Mouse (Mus musculus): ENCODE data around the gene Kctd18.
"Not testable (repeated sequence)": the region's sequence is repeated elsewhere in the genome, so short reads cannot be mapped to it uniquely, and the experiment has no call there.

The Kctd18 gene

DNA sequence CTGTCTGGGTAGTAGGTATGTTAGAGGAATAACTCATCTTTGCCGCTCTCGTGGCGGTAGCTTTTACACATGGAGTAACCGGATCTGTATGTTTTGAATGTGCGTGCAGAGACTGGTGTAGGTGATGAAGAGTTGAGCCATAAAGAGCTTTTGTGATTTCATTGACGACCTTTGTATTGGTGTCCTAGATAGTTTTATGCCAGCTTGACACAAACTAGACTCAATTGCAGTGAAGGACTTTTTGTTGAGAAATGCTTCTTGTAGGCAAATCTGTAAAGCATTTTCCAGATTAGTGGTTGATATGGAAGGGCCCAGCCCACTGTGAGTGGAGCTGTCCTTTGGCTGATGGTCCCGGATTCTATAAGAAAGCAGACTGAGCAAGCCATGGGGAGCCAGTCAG is at the start of gene Kctd18:
Kctd18 (minus strand) TSS at position 101 of the 400 bp plus-strand sequence.
- no peaks in the 10 kb centered on the region for H3K27me3 ChIP-seq (ENCODE audit: control insufficient read depth, insufficient read depth, low read length, poor library complexity, severe bottlenecking)
- DNase-seq (ENCODE audit: low read depth, low spot score) = no peak
- H3K36me3 ChIP-seq (ENCODE audit: control insufficient read depth, insufficient read depth, low read length, poor library complexity, severe bottlenecking) = no peaks in the 10 kb centered on the region

DNA sequence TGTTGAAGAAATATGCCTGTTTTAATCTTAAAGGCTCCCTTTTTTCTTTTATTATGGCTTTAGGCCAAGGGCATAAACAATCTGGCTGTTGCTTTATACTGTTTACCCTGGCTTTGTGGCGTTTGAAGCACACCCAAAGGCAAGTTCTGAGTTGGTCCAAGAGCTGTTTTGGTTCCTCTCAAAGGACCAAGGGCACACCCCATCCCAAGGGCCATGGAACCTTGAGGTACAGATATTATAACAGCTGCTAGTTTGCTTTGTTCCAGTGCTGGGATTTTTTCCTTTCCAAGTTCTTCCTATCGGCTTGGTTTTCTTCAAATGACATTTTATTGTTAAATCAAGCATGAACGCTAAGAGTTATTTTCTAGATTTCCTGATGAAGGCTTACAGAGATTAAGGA is 46.9 kb upstream of the Kctd18 start:
- Histone ChIP-seq H3K36me3 (ENCODE audit: control insufficient read depth, insufficient read depth, low read length, poor library complexity, severe bottlenecking) (no peaks in the 10 kb centered on the region), H3K27me3 (ENCODE audit: control insufficient read depth, insufficient read depth, low read length, poor library complexity, severe bottlenecking) (no peaks in the 10 kb centered on the region)
- no peak for DNase-seq (ENCODE audit: low read depth, low spot score)

DNA sequence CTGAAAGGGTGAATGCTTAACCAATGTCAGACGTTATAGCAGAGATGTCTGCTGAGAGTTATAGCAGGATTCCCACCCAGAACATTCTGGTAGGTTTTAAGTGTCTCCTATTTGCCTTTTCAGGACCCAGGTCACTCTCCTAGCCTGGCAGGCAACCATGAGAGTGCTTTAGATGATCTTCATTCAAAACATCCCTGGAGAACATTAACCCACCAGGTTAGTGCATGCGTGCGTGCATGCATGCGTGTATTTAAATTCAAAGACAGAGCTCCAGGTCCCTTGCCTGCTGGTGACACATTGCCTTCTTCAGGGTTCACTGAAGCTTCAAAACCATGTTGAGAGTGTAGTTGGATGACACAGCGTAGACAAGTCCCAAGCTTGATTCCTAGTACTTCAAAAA is 46.4 kb upstream of the Kctd18 start:
- Histone ChIP-seq H3K27me3 (ENCODE audit: control insufficient read depth, insufficient read depth, low read length, poor library complexity, severe bottlenecking) (no peaks in the 10 kb centered on the region), H3K36me3 (ENCODE audit: control insufficient read depth, insufficient read depth, low read length, poor library complexity, severe bottlenecking) (no peaks in the 10 kb centered on the region)
- DNase-seq (ENCODE audit: low read depth, low spot score) = no peak

DNA sequence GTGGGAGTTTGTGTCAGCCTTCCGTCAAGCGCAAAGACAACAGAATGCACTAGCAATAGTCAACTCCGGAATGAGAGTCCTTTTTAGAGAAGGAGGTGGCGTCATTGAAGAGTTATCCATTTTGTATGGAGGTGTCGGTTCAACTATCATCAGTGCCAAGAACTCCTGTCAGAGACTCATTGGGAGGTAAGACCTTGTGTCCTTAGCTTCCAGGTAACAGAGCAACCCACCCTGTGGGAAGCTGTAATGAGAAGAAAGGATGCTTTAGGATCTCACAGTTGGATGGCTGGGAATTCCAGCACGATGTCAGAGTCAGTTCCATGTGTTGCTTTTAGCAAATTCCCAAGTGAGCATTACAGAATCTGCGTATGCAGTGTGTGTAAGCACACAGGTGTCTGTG is 43.4 kb upstream of the Kctd18 start:
- DNase-seq (ENCODE audit: low read depth, low spot score) = no peak
- no peaks in the 10 kb centered on the region for H3K27me3 ChIP-seq (ENCODE audit: control insufficient read depth, insufficient read depth, low read length, poor library complexity, severe bottlenecking)
- H3K36me3 ChIP-seq (ENCODE audit: control insufficient read depth, insufficient read depth, low read length, poor library complexity, severe bottlenecking) = no peaks in the 10 kb centered on the region

DNA sequence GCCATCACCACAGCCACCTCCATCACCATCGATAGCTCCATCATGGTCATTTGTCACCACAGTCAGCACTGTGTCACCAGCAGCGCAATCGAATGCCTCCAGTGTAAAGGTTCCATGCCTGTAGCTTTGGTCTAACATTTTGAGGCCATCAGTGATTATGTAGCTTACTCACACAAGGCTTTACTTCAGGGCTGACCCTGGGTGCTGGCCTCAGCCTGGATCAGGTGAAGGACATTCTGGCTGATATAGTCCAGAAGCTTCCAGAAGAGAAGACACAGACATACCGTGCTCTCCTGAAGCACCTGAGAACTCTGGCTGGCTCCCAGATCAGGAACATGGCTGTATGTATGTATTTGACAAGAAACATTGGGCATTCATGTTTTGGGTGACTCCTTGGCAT is 40.1 kb upstream of the Kctd18 start:
- no peaks in the 10 kb centered on the region for H3K36me3 ChIP-seq (ENCODE audit: control insufficient read depth, insufficient read depth, low read length, poor library complexity, severe bottlenecking)
- no peaks in the 10 kb centered on the region for H3K27me3 ChIP-seq (ENCODE audit: control insufficient read depth, insufficient read depth, low read length, poor library complexity, severe bottlenecking)
- DNase-seq (ENCODE audit: low read depth, low spot score) = no peak

DNA sequence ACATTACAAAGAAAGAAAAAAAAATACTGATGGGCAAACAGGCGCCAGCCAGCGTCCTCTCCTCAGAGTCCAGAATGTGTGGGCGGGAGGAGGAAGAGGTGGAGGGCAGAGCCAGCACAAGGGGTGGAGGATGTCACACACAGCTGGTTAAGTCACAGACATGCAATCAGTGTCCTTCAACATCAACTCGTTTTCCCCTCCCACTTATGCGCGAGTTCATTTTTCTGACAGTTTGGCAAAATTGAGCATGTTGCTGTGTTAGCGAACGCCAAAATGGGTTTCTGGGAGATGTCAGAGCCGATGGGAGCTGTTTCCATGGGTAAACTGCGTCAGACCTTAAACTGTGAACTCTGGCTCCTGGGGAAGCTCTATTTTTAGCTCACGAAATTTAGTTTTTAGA is 38.2 kb upstream of the Kctd18 start:
- Histone ChIP-seq H3K27me3 (ENCODE audit: control insufficient read depth, insufficient read depth, low read length, poor library complexity, severe bottlenecking) (no peaks in the 10 kb centered on the region), H3K36me3 (ENCODE audit: control insufficient read depth, insufficient read depth, low read length, poor library complexity, severe bottlenecking) (no peaks in the 10 kb centered on the region)
- DNase-seq (ENCODE audit: low read depth, low spot score) = no peak

DNA sequence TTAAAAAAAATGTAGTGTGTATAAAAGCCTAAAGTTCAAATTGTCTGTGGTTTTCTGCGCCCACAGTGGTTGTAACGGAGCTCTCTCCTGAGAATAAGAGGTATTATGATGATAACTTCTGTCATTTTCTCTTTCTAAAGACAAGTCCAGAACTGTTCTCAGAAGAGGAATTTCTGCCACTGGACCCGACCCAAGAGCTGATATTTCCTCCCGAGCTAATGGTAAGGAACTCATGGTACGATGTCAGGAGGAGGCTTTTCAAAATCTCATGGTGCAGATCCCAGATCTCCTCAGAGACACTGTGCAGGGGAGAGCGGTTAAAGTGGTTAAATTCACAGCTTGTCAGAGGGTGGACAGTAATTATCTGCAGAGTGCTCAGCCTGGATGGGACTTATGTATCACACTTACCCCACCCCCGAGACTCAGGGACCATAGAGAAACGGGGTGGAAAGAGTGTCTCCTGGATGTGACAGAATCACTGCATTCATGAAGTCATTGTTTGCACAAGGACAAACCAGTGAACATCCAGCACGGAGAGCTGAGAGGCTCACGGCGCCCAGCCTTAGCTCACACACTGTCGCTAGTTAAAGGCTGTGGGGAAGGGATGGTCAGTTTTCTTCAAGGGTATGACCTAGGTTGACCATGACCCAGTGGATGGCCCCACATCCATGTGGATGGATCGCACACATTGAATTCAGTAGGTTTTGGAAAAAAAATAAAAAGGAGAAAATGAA is 37.5 kb upstream of the Kctd18 start:
- H3K36me3 ChIP-seq (ENCODE audit: control insufficient read depth, insufficient read depth, low read length, poor library complexity, severe bottlenecking) = no peaks in the 10 kb centered on the region
- no peak for DNase-seq (ENCODE audit: low read depth, low spot score)

DNA sequence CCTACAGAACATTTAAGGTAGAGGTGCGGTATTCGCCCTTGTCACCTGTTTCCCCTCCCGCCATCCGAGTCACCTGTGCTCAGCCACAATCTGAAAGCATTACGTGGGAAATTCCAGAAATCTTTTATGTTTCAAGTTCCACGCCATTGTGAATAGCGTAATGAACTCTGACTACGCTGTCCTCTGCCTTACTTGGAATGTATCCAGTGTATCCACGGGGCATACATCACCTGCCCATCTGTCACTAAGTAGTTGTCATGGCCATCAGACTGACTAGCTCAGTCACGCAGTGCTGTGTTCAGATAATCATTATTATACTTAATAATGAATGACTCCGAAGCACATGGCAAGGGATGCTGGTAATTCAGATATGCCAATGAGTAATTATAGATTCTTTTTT is 36.8 kb upstream of the Kctd18 start:
- DNase-seq (ENCODE audit: low read depth, low spot score) = no peak
- Histone ChIP-seq H3K36me3 (ENCODE audit: control insufficient read depth, insufficient read depth, low read length, poor library complexity, severe bottlenecking) (no peaks in the 10 kb centered on the region), H3K27me3 (ENCODE audit: control insufficient read depth, insufficient read depth, low read length, poor library complexity, severe bottlenecking) (no peaks in the 10 kb centered on the region)

More for the DNA sequence above, 37.5 kb upstream of the Kctd18 start:
- H3K27me3 ChIP-seq (ENCODE audit: control insufficient read depth, insufficient read depth, low read length, poor library complexity, severe bottlenecking) = no peaks in the 10 kb centered on the region

DNA sequence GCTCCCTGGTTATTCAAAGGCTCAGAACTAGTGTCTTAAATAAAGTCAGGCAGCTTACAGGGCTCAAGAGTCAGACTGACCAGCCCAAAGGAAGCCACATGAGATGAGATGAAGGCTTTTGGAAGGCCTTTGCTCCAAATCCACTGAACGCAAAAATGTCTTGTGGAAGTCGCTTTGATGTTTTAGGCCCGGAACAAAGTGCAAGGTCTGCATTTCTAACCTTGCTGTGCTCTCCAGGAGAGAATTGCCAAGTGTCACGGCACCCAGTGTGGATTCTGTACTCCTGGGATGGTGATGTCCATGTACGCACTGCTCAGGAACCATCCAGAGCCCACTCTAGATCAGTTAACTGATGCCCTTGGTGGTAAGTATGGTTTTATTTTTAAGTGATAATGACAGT is 30.4 kb upstream of the Kctd18 start:
- DNase-seq (ENCODE audit: low read depth, low spot score) = no peak
- Histone ChIP-seq H3K27me3 (ENCODE audit: control insufficient read depth, insufficient read depth, low read length, poor library complexity, severe bottlenecking) (no peaks in the 10 kb centered on the region), H3K36me3 (ENCODE audit: control insufficient read depth, insufficient read depth, low read length, poor library complexity, severe bottlenecking) (no peaks in the 10 kb centered on the region)

DNA sequence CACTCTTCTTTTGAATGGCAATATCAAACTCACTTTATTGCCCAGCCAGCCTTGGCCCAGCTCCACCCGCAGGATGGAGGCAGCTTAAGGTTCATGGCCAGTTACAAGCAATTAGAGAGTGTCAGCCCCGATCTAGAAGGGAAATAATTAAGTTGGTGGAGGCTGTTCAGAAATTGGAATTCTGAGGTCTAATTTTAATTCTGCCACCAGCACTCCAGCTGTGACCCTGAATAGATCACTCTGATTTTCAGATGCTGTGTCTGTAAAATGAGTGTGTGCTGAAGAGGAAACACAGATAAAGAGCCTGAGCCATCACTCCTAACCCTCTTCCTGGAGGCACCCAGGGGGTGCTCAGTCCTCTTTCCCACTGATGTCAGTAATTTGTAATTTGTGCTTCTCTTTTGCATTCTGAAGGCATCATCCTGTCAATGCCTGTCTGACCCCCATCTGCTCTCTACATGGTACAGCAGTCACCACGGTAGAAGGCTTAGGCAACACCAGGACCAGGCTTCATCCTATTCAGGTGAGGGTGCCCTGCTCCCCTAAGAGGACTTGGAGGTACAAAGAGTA is 28.1 kb upstream of the Kctd18 start:
- no peak for DNase-seq (ENCODE audit: low read depth, low spot score)
- no peaks in the 10 kb centered on the region for H3K36me3 ChIP-seq (ENCODE audit: control insufficient read depth, insufficient read depth, low read length, poor library complexity, severe bottlenecking)
- no peaks in the 10 kb centered on the region for H3K27me3 ChIP-seq (ENCODE audit: control insufficient read depth, insufficient read depth, low read length, poor library complexity, severe bottlenecking)

DNA sequence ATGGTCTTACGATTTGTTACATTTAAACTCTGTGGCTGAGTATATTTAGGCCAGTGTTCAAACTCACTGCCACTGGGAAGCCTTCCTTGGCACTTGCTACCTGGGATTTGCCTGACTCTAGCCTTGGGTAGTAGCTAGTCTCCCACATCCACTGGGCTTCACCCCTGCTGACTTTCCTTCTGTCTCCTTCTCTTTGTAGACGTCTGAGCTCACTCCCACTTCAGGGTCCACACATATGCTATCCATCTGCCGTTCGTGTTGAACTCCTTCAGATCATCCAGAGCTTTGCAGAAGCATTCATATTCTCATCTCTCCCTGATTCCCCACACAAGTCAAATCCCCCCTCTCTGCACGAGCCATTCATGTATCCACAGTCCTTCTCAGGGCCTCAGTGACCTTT is 26.8 kb upstream of the Kctd18 start:
- Histone ChIP-seq H3K36me3 (ENCODE audit: control insufficient read depth, insufficient read depth, low read length, poor library complexity, severe bottlenecking) (no peaks in the 10 kb centered on the region), H3K27me3 (ENCODE audit: control insufficient read depth, insufficient read depth, low read length, poor library complexity, severe bottlenecking) (no peaks in the 10 kb centered on the region)
- DNase-seq (ENCODE audit: low read depth, low spot score) = no peak

DNA sequence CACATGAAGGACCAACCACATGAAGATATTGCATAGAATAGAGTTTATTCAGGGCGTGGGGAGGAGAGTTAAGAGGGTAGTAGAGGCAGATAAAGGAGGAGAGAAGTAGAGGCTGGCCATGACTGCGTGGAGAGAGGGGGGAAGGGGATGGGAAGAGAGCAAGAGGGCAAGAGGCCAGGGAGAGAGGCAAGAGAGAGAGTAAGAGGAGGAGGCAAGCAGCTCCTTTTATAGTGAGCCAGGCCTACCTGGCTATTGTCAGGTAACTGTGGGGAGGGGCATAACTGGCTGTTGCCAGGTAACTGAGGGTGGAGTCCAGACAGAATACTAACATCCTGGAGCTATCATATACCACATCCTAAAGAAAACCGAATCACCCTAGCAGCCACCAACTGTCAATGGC is 26.3 kb upstream of the Kctd18 start:
- no peaks in the 10 kb centered on the region for H3K27me3 ChIP-seq (ENCODE audit: control insufficient read depth, insufficient read depth, low read length, poor library complexity, severe bottlenecking)
- no peaks in the 10 kb centered on the region for H3K36me3 ChIP-seq (ENCODE audit: control insufficient read depth, insufficient read depth, low read length, poor library complexity, severe bottlenecking)
- no peak for DNase-seq (ENCODE audit: low read depth, low spot score)

DNA sequence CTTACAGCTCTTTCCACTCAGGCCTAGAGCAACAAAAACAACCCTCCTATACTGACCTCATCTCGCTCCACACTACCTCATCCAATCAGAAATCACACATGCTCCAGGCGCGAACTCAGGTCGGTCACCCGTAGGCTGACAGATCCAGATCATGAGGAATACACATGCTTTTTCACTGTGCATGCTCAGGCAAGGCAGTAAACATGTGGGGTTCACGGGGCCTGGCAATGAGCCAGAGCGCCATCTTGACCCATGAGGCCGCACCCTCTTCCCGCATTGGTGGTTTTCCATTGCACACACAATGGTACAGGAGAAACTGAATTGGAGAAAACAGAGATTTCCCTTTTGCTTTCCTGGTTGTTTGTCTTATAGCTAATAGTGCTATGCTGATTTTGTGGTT is 18.6 kb upstream of the Kctd18 start:
- not testable (repeated sequence) for DNase-seq (ENCODE audit: low read depth, low spot score); H3K36me3 ChIP-seq (ENCODE audit: control insufficient read depth, insufficient read depth, low read length, poor library complexity, severe bottlenecking); H3K27me3 ChIP-seq (ENCODE audit: control insufficient read depth, insufficient read depth, low read length, poor library complexity, severe bottlenecking)

DNA sequence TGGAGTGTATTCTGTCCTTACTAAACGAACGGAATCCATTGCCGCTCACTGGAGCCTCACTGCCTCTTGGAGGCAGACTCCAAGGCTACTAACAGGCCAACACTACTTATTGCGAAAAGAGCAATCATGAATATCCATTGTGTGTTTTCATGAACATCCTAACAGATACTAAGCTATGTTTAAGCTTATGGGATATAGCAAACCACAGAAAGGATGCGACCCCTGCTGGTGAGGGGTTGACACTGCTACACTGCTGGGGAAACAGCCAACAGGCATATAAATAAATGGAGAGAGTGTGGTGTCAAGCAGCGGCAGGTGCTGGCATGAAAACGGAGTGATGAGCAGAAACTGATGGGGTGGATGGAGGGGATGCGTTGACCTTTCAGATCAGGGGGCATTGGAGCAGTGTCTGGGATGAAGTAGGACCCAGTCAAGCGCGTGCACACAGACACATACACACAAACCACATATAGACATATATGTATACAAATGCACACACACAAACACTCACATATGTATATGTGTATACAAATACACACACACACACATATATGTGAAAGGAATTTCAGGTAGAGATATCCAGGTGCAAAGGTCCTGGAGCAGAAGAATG is 12.5 kb upstream of the Kctd18 start:
- DNase-seq (ENCODE audit: low read depth, low spot score) = peak; percentile 72
- Histone ChIP-seq H3K27me3 (ENCODE audit: control insufficient read depth, insufficient read depth, low read length, poor library complexity, severe bottlenecking) (no peaks in the 10 kb centered on the region), H3K36me3 (ENCODE audit: control insufficient read depth, insufficient read depth, low read length, poor library complexity, severe bottlenecking) (no peaks in the 10 kb centered on the region)

DNA sequence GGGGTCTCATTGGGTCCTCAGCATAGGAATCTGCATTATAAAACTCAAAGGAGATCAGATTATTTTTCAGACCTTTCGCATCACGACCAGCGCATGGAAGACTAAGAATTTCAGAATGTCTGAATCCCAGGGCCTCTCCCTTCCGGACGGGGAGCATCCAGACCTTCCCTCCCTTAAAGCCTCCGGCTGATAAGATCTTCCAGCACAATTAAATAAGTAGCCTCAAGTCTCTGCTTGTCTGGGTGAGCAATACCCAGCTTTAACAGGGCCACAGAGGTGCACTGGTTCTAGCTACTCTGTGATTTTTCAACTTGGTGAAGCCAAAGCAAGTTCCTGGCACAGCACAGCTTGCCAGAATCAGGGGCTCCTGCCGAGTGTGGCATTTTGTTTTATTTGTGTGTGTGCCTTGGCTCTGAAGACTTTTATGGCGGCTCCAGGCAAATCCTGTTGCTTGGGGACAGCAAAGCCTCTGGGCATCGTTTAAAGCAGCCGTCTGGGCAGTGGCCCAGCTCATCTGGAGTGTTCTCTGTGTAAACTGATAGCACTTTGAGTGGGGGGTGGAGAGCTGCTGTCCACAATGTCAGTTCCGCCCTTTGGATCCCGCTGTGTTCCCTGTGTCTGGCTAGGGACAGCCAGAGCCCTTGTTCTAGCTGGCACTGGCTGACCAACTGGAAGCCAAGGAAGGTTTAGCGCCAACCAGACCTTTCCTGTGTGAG is 11.6 kb upstream of the Kctd18 start:
- DNase-seq (ENCODE audit: low read depth, low spot score) = no peak
- Histone ChIP-seq H3K27me3 (ENCODE audit: control insufficient read depth, insufficient read depth, low read length, poor library complexity, severe bottlenecking) (no peaks in the 10 kb centered on the region), H3K36me3 (ENCODE audit: control insufficient read depth, insufficient read depth, low read length, poor library complexity, severe bottlenecking) (no peaks in the 10 kb centered on the region)

Data from splenic B cell, adult 2 months (primary cell).